Mouse (Mus musculus) cerebellum, adult 11-12 months (tissue): Measurements from ENCODE around the gene Nucb1.
"Not testable (repeated sequence)": the region's sequence is repeated elsewhere in the genome, so short reads cannot be mapped to it uniquely, and the experiment has no call there.

Experiments
- DNase-seq: peaks from one replicate; pipeline ENCODE4 v3.0.0; 2022

The Nucb1 gene

DNA sequence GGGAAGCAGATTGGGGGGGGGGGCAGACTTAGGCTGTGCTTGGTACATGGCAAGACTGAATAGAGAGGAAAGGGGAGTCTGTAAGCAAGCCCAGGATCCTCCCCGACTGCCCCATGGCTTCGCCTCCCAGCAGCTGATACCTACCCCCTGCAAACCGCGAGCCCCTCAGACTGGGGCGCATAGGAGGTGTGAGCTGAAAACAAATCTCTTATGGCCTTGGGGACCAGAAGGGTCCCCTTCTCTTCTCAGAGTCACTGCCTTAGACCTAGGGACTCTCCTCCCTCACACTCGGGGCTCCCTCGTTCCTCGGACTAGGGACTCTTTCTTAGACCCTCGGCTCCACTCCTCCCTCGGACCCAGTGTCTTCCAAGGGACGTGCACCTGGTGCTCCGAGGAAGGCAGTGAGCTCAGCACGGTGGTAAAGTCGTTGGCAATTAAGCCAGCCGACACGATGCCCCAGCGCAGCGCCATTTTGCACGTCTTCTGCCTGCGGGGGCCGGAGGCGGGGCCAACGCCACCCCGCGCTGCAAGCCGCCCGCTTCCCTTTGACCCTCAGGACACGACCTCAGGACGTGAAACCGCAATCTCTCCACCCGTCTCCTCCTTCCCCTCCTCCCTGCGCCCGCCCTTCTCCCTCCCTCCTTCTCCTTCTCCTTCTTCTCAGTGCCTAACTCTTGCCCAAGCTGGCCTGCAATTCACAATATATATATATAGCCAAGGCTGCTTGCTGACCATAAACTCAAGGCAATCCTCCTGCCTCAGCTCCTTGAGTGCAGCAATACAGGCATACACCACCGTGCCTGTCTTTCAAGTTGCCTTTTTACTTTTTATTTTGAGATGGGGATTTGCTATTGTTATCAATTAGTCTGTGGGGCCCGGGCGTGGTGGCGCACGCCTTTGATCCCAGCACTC lies 21.7 kb downstream of the Nucb1 start, which contains the start of gene Dhdh:
TSS of gene Dhdh (minus strand) at position 513 of the 912 bp plus-strand sequence.
- peak; percentile 77 for DNase-seq

DNA sequence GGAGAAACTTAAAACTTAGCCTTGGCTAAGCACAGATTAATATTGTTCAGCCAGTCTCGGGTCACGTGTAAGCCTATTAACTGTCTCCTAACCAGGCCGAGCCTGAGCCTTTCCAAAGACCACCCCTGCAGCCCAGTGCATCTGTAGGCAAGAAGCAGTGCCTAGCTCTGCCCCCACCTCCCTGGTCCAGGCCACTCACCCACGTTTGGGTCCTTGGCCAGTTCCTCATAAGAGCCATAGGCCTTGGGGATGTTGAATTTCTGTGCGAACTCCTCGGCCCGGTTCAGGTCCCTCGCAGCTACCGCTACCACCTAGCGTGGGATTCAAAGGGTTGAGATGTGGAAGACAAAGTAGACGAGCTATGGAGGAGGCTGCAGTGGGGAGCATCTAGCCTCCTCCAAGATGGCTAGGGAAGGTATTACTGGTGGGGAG lies 22.3 kb downstream of the Nucb1 start:
- peak; percentile 35 for DNase-seq

DNA sequence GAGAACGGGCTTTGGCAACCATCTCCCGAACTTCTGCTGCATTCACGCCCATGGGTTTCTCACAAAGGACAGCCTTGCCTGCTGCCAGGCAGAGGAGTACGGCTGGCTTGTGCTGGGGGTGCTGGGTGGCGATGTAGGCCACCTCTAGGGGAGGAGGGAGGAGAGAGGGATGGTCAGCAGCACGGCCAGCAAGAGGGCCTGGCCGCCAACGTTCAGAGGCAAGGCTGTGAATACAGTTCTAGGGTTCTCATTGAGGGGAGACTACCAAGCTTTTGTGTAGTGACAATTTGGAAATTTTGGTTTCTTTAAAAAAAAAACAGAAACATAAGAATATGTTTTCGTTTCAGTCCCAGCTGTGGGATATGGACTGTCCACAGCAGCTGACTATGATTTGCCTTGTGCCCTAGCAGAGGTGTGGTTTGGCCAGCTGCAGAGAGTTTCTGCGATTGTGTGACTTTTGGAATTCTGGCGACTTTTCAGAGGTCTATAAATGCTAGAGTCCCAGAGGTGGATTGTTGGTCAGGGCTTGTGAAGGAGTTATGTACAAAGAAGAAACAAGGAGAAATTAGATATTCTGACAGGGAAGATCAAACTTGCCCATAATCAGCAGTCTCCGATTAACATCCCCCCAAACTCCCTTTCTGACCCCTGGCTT lies 23.3 kb downstream of the Nucb1 start, which contains the start of gene Gm45808:
TSS of gene Gm45808 (minus strand) at position 51 of the 655 bp plus-strand sequence.
- peak; percentile 28 for DNase-seq

GRCm38 (mm10) chr7:45486158-45486557 lies 24.0 kb downstream of the Nucb1 start:
- no peak for DNase-seq

DNA sequence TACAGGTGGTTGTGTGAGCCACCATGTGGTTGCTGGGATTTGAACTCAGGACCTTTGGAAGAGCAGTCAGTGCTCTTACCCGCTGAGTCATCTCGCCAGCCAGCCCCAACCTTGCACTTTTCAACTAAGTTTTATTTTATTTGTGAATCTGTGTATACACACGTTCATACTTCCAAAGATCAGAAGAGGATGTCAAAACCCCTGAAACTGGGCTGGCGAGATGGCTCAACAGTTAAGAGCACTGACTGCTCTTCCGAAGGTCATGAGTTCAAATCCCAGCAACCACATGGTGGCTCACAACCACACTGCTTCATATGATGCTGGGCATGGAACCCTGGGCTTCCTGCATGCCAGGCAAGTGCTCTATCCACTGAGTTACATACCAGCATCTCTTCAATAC lies 25.2 kb downstream of the Nucb1 start:
- DNase-seq = not testable (repeated sequence)

GRCm38 (mm10) chr7:45482166-45482565 lies 28.0 kb downstream of the Nucb1 start:
- no peak for DNase-seq

GRCm38 (mm10) chr7:45481374-45481927 lies 28.8 kb downstream of the Nucb1 start, which contains the start of gene Tulp2:
Gene Tulp2 (plus strand): TSS chr7:45481877.
- DNase-seq = peak; percentile 74

GRCm38 (mm10) chr7:45480310-45480709 lies 29.9 kb downstream of the Nucb1 start:
- DNase-seq = not testable (repeated sequence)

GRCm38 (mm10) chr7:45478774-45479173 lies 31.4 kb downstream of the Nucb1 start:
- no peak for DNase-seq

DNA sequence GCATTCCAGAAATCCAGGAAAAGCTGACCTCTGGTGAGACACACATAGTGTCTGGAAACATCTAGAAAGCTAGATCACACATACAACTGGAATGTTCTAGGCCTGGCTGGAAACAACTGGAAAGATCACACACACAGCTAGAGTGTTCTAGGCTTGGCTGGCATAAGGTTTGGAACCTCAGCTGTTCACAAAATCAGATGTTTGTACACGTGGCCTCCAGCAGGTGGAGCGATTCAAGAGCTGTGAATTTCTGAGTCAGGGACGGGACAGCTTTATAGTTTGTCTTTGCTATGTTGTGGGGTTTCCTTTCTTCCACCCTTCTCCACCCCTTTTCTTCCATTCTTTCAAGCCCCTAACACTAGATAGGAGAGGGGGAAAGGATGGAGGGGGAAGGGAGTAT lies 33.2 kb downstream of the Nucb1 start:
- DNase-seq = peak; percentile 64

GRCm38 (mm10) chr7:45476453-45476852 lies 33.8 kb downstream of the Nucb1 start:
- DNase-seq = no peak

DNA sequence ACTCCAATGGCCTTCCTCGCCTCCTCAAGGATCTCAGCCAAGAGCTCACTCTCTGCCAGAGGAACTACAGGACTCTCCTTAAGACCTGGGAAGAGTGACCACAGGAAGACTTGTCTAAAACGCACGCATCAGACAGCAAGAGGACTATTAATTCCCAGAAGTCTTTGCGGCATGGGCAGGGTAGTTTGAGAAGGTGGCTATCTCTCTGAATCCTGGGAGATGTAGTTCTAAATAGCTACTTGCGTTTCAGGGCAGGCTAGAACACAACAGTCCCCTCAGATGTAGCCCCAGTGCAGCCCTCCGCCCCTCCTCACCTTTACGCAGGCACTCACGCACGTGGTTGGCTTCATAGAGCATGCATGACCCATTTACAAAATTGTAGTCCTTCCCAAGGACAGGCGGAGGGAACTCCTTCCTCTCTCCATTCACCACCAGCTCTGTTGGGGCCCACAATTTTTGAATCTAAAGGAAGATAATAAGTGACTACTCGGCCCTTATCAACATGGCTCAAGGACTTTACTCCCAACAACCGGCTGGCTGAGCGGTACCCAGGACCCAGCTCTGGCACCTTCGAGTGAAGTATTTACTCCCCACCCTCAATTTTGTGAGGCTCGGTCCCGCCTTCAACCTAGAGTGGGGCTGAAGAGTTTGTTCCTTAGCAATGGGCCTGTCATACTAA lies 34.8 kb downstream of the Nucb1 start:
- no peak for DNase-seq

GRCm38 (mm10) chr7:45470869-45471268 lies 39.3 kb downstream of the Nucb1 start:
- DNase-seq = peak; percentile 47

DNA sequence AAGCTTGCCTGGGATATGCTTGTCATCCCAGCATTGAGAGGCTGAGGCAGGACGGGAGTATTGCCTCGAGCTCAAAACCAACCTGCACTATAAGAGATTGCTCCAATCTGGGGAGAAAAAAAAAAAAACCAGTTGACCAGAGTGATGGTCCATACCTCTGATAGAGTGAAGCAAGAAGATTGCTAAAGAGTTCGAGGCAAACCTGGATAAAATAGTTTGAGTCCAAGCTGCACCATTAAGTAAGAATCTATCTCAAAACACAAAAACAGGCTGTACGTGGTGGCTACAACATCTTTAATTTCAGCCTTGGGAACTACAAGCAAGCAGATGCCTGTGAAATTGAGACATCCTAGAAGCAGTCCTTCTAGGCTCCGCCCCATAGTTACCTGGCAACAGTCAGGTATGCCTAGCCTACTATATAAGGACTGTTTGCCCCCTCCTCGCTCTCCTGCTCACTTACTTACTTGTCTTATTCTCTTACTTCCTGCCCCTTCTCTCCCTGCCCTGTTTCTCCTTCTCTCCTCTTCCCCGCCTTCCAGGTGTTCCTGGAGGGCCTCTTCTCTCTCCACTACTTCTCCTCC lies 43.0 kb downstream of the Nucb1 start:
- peak; percentile 54 for DNase-seq

DNA sequence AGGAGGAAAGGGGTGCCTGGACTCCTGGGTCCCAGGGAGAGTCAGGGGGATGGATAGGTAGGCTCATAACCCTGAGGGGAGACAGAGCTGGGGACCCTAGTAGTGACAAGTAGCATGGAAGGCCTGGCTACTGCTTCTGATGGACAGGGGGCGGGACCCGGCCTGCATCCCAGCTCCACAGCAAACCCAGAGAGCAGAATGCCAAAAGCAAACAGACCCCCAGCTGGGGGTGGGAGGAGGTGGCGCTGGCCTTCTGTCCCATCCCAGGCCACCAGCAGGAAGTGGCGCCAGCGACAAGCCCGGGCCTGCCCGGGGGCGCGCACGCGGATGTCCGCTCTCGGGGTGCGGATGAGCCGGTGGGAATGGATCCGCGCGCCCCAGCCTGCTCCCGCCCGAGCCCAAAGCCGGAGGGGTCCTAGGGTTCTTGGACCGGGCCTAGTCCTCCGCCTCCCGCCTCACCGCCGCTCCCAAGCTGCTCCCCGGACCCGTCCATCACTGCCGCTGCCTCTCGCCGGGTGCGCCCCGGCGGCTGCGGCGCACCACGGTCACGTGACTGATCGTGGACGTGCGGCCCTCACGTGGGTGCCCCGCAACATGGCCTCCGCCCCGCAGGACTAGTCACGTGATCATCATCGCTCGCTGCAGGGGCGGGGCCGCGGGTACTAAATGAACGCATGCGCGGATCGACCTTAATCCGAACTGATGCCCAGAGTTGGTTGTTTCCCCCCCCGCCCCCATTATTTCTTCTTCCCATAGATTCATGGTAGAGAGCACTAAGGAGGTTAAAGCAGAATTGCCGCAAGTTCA lies 43.7 kb downstream of the Nucb1 start, which contains the start of gene Bax:
TSS of gene Bax (minus strand) at position 616 of the 807 bp plus-strand sequence.
- peak; percentile 98 for DNase-seq

GRCm38 (mm10) chr7:45465549-45465948 lies 44.7 kb downstream of the Nucb1 start:
- DNase-seq = peak; percentile 64

- DNase-seq = no peak
Measured at GRCm38 (mm10) chr7:45465112-45465511, 45.1 kb downstream of the Nucb1 start.

GRCm38 (mm10) chr7:45463987-45464778 lies 46.0 kb downstream of the Nucb1 start:
- no peak for DNase-seq

DNA sequence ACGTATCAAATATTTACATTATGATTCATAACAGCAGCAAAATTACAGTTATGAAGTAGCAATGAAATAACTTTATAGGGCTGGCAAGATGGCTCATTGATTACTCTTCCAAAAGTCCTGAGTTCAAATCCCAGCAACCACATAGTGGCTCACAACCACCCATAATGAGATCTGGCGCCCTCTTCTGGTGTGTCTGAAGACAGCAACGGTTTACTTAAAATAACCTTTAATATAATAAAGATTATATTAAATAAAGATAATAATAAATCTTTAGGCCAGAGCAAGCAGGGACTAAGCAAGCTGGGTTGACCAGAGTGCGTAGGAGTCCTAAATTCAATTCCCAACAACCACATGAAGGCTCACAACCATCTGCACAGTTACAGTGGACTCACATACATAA lies 47.3 kb downstream of the Nucb1 start:
- DNase-seq = not testable (repeated sequence)

DNA sequence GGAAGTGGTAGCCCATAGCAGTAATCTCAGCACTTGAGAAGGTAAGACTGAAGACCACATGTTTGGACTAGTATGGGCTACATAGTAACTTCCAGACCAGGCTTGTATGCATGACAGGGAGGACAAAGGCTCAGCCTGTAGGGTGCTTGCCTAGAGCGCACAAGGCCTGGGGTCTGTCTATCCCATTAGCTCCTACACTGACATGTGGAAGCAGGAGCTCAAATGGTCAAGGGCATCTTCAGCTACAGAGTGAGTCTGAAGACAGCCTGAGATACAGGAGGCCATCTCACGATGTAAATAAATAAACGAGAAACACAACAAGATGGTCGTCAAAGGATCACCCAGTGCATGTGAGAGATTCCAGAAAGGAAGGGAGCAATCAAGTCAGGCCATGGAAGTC lies 47.9 kb downstream of the Nucb1 start:
- DNase-seq = no peak

- no peak for DNase-seq
Measured at GRCm38 (mm10) chr7:45461781-45462180, 48.4 kb downstream of the Nucb1 start.
